11 mouse cellular contexts compared by ENCODE assay signal in the genomic region with DNA sequence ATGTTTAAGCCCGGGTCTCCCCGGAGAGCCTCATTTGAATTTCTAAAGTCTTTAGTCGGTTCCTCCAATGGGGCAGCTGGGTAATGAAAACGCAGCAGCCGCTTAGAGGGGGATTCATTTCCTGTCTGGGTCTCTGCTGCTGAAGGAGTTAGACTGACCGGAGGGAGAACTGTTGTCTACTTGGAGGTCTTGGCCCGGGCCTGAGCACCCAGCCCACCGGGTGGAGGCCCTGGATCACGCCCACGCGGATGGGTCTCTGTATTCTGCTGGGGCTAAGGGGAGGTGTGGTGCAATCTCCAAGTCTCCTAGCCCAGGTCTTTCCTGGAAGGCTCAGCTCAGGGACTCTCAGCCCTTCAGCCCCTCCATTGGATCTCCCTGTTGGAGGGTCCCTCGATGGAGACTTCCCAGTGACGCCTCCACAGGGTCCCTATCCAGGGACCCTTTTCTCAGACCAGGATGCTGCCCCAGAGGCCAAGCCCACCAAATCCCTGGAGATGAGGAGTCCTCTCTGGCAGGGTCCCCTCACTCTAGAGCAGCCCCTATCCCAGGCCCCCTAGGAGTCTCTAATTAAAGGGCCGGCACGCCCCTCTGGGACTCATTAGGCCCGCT. TPM values are rescaled to one million over a fixed set of nuclear protein-coding genes. Genes with fewer than 3 reads are reported as not detected.
A peak's percentile ranks its signal among the peaks of the same experiment; 100 is the strongest.
DNase-seq lines count a peak whose midpoint lies in the region; ATAC-seq lines count a peak whose summit lies in the region.
"Had no signal": no experiment of that assay in that cellular context is flagged by ENCODE, and none has a peak within 500 bp of the region (broad histone marks: within the 10 kb centered on the region; RNA-seq: fewer than 3 reads in every experiment).

No protein-coding gene starts in this region.

- peak overlapping the region; percentile 64; the same call in 1 of the 2 replicates for H3K9ac ChIP-seq in heart, embryonic 14.5 days (ENCODE audit: low read length)
- peak overlapping the region; percentile 56 for H3K9ac ChIP-seq in hindbrain, embryonic 14.5 days
- H3K9ac ChIP-seq in midbrain, embryonic 14.5 days (replicated peaks; ENCODE audit: low read length), result peak overlapping the region; percentile 31; the same call in 1 of the 2 replicates
- H3K9ac ChIP-seq: liver, embryonic 15.5 days had no signal

- H3K36me3 ChIP-seq in heart, embryonic 14.5 days (ENCODE audit: control insufficient read depth, insufficient read depth, low read length), result no peaks in the 10 kb centered on the region
- no peaks in the 10 kb centered on the region for H3K36me3 ChIP-seq in hindbrain, embryonic 14.5 days (replicated peaks; ENCODE audit: control insufficient read depth, insufficient read depth)
- H3K36me3 ChIP-seq in midbrain, embryonic 14.5 days (ENCODE audit: control insufficient read depth, insufficient read depth, low read length), result no peaks in the 10 kb centered on the region
- H3K36me3 ChIP-seq: liver, embryonic 15.5 days had no signal

- H3K9me3 ChIP-seq in heart, embryonic 14.5 days (ENCODE audit: control insufficient read depth, low read length), result no peaks in the 10 kb centered on the region
- H3K9me3 ChIP-seq in hindbrain, embryonic 14.5 days (ENCODE audit: control insufficient read depth, low read length), result no peaks in the 10 kb centered on the region
- H3K9me3 ChIP-seq in midbrain, embryonic 14.5 days (ENCODE audit: control insufficient read depth, low read length), result no peaks in the 10 kb centered on the region
- H3K9me3 ChIP-seq: liver, embryonic 15.5 days had no signal

- ATAC-seq in heart, embryonic 14.5 days (ENCODE audit: insufficient number of reproducible peaks, insufficient read depth, low FRiP score, low read depth), result no peak
- ATAC-seq in hindbrain, embryonic 14.5 days (ENCODE audit: low FRiP score), result peak; percentile 54; the same call in 1 of the 2 replicates
- peak; percentile 48; the same call in 1 of the 2 replicates for ATAC-seq in midbrain, embryonic 14.5 days (ENCODE audit: low FRiP score, low TSS enrichment)
- ATAC-seq: inflammation-experienced regulatory T-cells, adult 6 months had no signal

- H3K4me2 ChIP-seq in heart, embryonic 14.5 days (ENCODE audit: low read length), result peak overlapping the region; percentile 44
- peak overlapping the region; percentile 45 for H3K4me2 ChIP-seq in hindbrain, embryonic 14.5 days (replicated peaks)
- H3K4me2 ChIP-seq in midbrain, embryonic 14.5 days (ENCODE audit: low read length), result peak overlapping the region; percentile 48
- H3K4me2 ChIP-seq: liver, embryonic 15.5 days had no signal

- no peak overlapping the region for H3K27ac ChIP-seq in heart, embryonic 14.5 days (replicated peaks in 1 of 2; ENCODE audit: control insufficient read depth in 1 of 2, insufficient read depth in 1 of 2, low read depth in 2 of 2, low read length in 2 of 2)
- H3K27ac ChIP-seq in hindbrain, embryonic 14.5 days, result peak overlapping the region; percentile 86
- H3K27ac ChIP-seq in midbrain, embryonic 14.5 days (replicated peaks; ENCODE audit: low read depth, low read length), result peak overlapping the region; percentile 85
- H3K27ac ChIP-seq: liver, embryonic 15.5 days had no signal

- WGBS in heart, embryonic 14.5 days, result 11% methylated on average over 16 of the region's 16 CpGs
- under 1% methylated on average over 16 of the region's 16 CpGs for WGBS in hindbrain, embryonic 14.5 days
- WGBS in midbrain, embryonic 14.5 days, result under 1% methylated on average over 16 of the region's 16 CpGs

- DNase-seq in heart, postnatal 36 days, result no peak
- peak; percentile 69 for DNase-seq in embryo, embryonic 11 days
- DNase-seq in hindbrain, embryonic 14.5 days (ENCODE audit: low spot score), result peak; percentile 65
- peak; percentile 84 for DNase-seq in midbrain, embryonic 14.5 days
- DNase-seq in thymus, postnatal 25 days, result no peak
- DNase-seq in thymus, postnatal 0 days (ENCODE audit: low spot score), result no peak
- no peak for DNase-seq in thymus, postnatal 4 days
- DNase-seq: adrenal gland, adult 2 months had no signal

- peak overlapping the region in 1 of 2 experiments; percentile 8; a peak in 1 of 4 replicates for H3K4me3 ChIP-seq in heart, embryonic 14.5 days (ENCODE audit: control insufficient read depth in 1 of 2, insufficient read depth in 1 of 2, low read depth in 1 of 2, low read length in 2 of 2)
- peak overlapping the region; percentile 4 for H3K4me3 ChIP-seq in hindbrain, embryonic 14.5 days (replicated peaks; ENCODE audit: low read length)
- H3K4me3 ChIP-seq in midbrain, embryonic 14.5 days (replicated peaks; ENCODE audit: low read depth, low read length), result peak overlapping the region; percentile 7; the same call in 1 of the 2 replicates
- H3K4me3 ChIP-seq: liver, embryonic 15.5 days had no signal

- H3K4me1 ChIP-seq in heart, embryonic 14.5 days (ENCODE audit: control insufficient read depth in 2 of 2, insufficient read depth in 2 of 2, low read length in 2 of 2), result peaks cover 9 to 14% of the 10 kb centered on the region in 2 experiments
- H3K4me1 ChIP-seq in hindbrain, embryonic 14.5 days (replicated peaks; ENCODE audit: control insufficient read depth, insufficient read depth, low read length), result peaks cover 21% of the 10 kb centered on the region
- peaks cover 18% of the 10 kb centered on the region for H3K4me1 ChIP-seq in midbrain, embryonic 14.5 days (ENCODE audit: control insufficient read depth, insufficient read depth, low read length)

- intact Hi-C loops in heart, postnatal 36 days (cut with DNase I), result no loop called here

- peaks cover 42% of the 10 kb centered on the region for H3K27me3 ChIP-seq in heart, embryonic 14.5 days (ENCODE audit: control insufficient read depth, insufficient read depth, low read length)
- H3K27me3 ChIP-seq in hindbrain, embryonic 14.5 days (ENCODE audit: control insufficient read depth, insufficient read depth, low read length), result peaks cover 7% of the 10 kb centered on the region
- H3K27me3 ChIP-seq in midbrain, embryonic 14.5 days (ENCODE audit: control insufficient read depth, insufficient read depth, low read length), result no peaks in the 10 kb centered on the region; the same call in 1 of the 2 replicates

RNA-seq across cellular contexts. Expression of a gene that starts 16.9 kb away (rescaled TPM):
- polyA plus RNA-seq in heart, embryonic 14.5 days (2014; fragmentation: Nextera tagmentation; extraction: Ambion mirVana), result 0.71 and 1.5 TPM in 2 replicates
- total RNA-seq in heart, postnatal 36 days (2021), result not detected
- polyA plus RNA-seq in hindbrain, embryonic 14.5 days (2014; fragmentation: Nextera tagmentation; extraction: Ambion mirVana), result 12.0 and 14.6 TPM in 2 replicates
- polyA plus RNA-seq in midbrain, embryonic 14.5 days (2014; fragmentation: Nextera tagmentation; extraction: Ambion mirVana), result 14.3 and 18.8 TPM in 2 replicates
- polyA plus RNA-seq in thymus, postnatal 0 days (2015; fragmentation: Nextera tagmentation; extraction: Ambion mirVana), result 0.12 TPM in 1 of 2 replicates, not detected in the other
- polyA plus RNA-seq: inflammation-experienced regulatory T-cells, adult 6 months had no signal

RNA-seq across cellular contexts. Expression of a gene that starts 38.4 kb away (rescaled TPM):
- 4.2 and 4.7 TPM in 2 replicates for polyA plus RNA-seq in heart, embryonic 14.5 days (2014; fragmentation: Nextera tagmentation; extraction: Ambion mirVana)
- under 1 TPM; 0.42 to 0.79 TPM for total RNA-seq in heart, postnatal 36 days (2021)
- 0.79 and 1.5 TPM in 2 replicates for polyA plus RNA-seq in hindbrain, embryonic 14.5 days (2014; fragmentation: Nextera tagmentation; extraction: Ambion mirVana)
- polyA plus RNA-seq in midbrain, embryonic 14.5 days (2014; fragmentation: Nextera tagmentation; extraction: Ambion mirVana), result 1.9 TPM in 2 replicates
- 7.5 and 8.4 TPM in 2 replicates for polyA plus RNA-seq in thymus, postnatal 0 days (2015; fragmentation: Nextera tagmentation; extraction: Ambion mirVana)

Comparison
In these comparisons a context has a peak if more than half of its experiments do, and no peak if none do; other contexts are left out.
1. H3K27ac ChIP-seq: peak in hindbrain, embryonic 14.5 days (single experiment) and midbrain, embryonic 14.5 days (single experiment); none in heart, embryonic 14.5 days (0 of 2).
2. DNase-seq: peak in embryo, embryonic 11 days (single experiment), hindbrain, embryonic 14.5 days (single experiment) and midbrain, embryonic 14.5 days (single experiment); none in heart, postnatal 36 days (0 of 2), thymus, postnatal 25 days (single experiment), thymus, postnatal 0 days (single experiment) and thymus, postnatal 4 days (single experiment).
3. Peak in every context shown above with its lines, with median percentiles within 50 percentile points of each other: H3K4me2 ChIP-seq and H3K9ac ChIP-seq.